Mouse (Mus musculus): ENCODE results near the gene Caml. TPM values are rescaled to one million over a fixed set of nuclear protein-coding genes. Genes with fewer than 3 reads are reported as not detected.
"Not testable (repeated sequence)": the region's sequence is repeated elsewhere in the genome, so short reads cannot be mapped to it uniquely, and the experiment has no call there.

The Caml gene
- polyA plus RNA-seq, 1 experiment from 2014 or later = 30.9 TPM

- peaks cover 17% of the 10 kb centered on the region for H3K4me1 ChIP-seq
- peak within 1 kb of the TSS; percentile 95 for H3K9ac ChIP-seq
- no peaks in the 10 kb centered on the region for H3K27me3 ChIP-seq (replicated peaks)
- peak within 1 kb of the TSS; percentile 93 for H3K4me3 ChIP-seq
- ATAC-seq (ENCODE audit: extremely low read depth, insufficient number of reproducible peaks, low FRiP score, low TSS enrichment) = peak; percentile 79
- H3K4me2 ChIP-seq = peak within 1 kb of the TSS; percentile 73
- H3K36me3 ChIP-seq = peaks cover 51% of the 10 kb centered on the region
- no peaks in the 10 kb centered on the region for H3K9me3 ChIP-seq
- 8% methylated on average over 51 of the region's 51 CpGs for WGBS
- peak within 1 kb of the TSS; percentile 65 for H3K27ac ChIP-seq (replicated peaks)
Observed at GRCm38 (mm10) chr13:55599566-55600540, 23.0 kb upstream of the Caml start, which contains the start of gene B4galt7. Gene B4galt7 (plus strand): TSS chr13:55599896.

DNA sequence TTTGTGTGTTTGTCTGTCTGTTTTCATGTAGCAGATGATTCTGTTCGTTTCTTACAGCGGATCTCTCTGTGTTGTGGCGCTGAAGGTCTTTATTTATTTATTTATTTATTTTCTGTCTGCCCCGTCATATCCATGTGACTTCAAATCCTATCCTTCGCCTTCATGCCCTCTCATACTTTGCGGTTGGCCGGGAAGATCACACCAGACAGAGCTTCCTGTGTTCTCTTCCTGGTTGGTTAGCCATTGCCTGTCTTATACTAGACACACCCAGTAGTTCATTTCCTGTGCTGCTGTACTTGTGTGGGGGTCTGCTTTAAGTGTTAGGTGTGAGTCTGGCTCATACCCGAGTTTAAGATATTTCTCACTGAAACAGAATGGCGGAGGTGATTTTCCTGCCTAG lies 22.1 kb upstream of the Caml start:
- H3K36me3 ChIP-seq = peaks cover 48% of the 10 kb centered on the region
- H3K9ac ChIP-seq = peak overlapping the region; percentile 95
- peak overlapping the region; percentile 65; the same call in 1 of the 2 replicates for H3K27ac ChIP-seq (replicated peaks)
- no peaks in the 10 kb centered on the region for H3K27me3 ChIP-seq (replicated peaks)
- peak overlapping the region; percentile 93 for H3K4me3 ChIP-seq
- H3K9me3 ChIP-seq = no peaks in the 10 kb centered on the region
- WGBS = 18% methylated on average over 9 of the region's 9 CpGs
- no peak for ATAC-seq (ENCODE audit: extremely low read depth, insufficient number of reproducible peaks, low FRiP score, low TSS enrichment)
- peaks cover 17% of the 10 kb centered on the region for H3K4me1 ChIP-seq
- H3K4me2 ChIP-seq = peak overlapping the region; percentile 73

- Histone ChIP-seq H3K27me3 (replicated peaks) (no peaks in the 10 kb centered on the region), H3K4me2 (no peak overlapping the region), H3K9ac (no peak overlapping the region), H3K36me3 (peaks cover 48% of the 10 kb centered on the region), H3K9me3 (no peaks in the 10 kb centered on the region), H3K4me1 (peaks cover 17% of the 10 kb centered on the region), H3K4me3 (no peak overlapping the region), H3K27ac (replicated peaks) (no peak overlapping the region)
- WGBS = 3% methylated on average over 3 of the region's 3 CpGs
- ATAC-seq (ENCODE audit: extremely low read depth, insufficient number of reproducible peaks, low FRiP score, low TSS enrichment) = no peak
Observed at GRCm38 (mm10) chr13:55601611-55602010, 21.2 kb upstream of the Caml start.

GRCm38 (mm10) chr13:55604606-55605005 lies 18.2 kb upstream of the Caml start:
- ATAC-seq (ENCODE audit: extremely low read depth, insufficient number of reproducible peaks, low FRiP score, low TSS enrichment) = no peak
- Histone ChIP-seq H3K4me2 (no peak overlapping the region), H3K4me3 (no peak overlapping the region), H3K4me1 (peaks cover 13% of the 10 kb centered on the region), H3K9me3 (no peaks in the 10 kb centered on the region), H3K9ac (no peak overlapping the region), H3K36me3 (peaks cover 58% of the 10 kb centered on the region), H3K27me3 (replicated peaks) (no peaks in the 10 kb centered on the region), H3K27ac (replicated peaks) (no peak overlapping the region)
- 86% methylated on average over 3 of the region's 3 CpGs for WGBS

- ATAC-seq (ENCODE audit: extremely low read depth, insufficient number of reproducible peaks, low FRiP score, low TSS enrichment) = no peak
- Histone ChIP-seq H3K4me2 (no peak overlapping the region), H3K9me3 (no peaks in the 10 kb centered on the region), H3K4me3 (no peak overlapping the region), H3K27ac (replicated peaks) (no peak overlapping the region), H3K27me3 (replicated peaks) (no peaks in the 10 kb centered on the region), H3K36me3 (peaks cover 78% of the 10 kb centered on the region), H3K9ac (no peak overlapping the region), H3K4me1 (no peaks in the 10 kb centered on the region)
- 75% methylated on average over 10 of the region's 10 CpGs for WGBS
Observed at GRCm38 (mm10) chr13:55606899-55607623, 15.7 kb upstream of the Caml start.

DNA sequence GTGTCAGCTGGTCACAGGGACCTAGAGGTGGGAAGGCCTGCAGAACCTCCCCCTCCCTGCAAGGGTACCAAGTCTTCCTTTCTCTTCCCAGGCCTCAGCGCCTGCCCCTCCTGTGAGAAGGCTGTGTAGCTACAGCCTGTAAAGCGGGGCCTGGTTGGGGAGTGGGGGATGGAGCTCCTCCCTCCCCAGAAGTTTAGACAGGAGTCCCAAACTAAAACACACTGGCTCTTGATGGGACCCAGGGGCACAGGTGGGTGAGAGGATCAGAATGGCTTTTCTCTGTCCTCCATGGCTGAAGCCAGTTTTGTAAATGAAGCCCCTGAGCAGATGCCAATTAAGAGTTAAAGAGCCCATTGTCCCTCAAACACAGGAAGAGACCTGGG lies 15.2 kb upstream of the Caml start:
- Histone ChIP-seq H3K9ac (no peak overlapping the region), H3K4me2 (no peak overlapping the region), H3K4me1 (no peaks in the 10 kb centered on the region), H3K27ac (replicated peaks) (no peak overlapping the region), H3K4me3 (no peak overlapping the region), H3K36me3 (peaks cover 79% of the 10 kb centered on the region), H3K27me3 (replicated peaks) (no peaks in the 10 kb centered on the region), H3K9me3 (no peaks in the 10 kb centered on the region)
- no peak for ATAC-seq (ENCODE audit: extremely low read depth, insufficient number of reproducible peaks, low FRiP score, low TSS enrichment)
- WGBS = 82% methylated on average over 2 of the region's 2 CpGs

- Histone ChIP-seq H3K4me3 (no peak overlapping the region), H3K4me2 (no peak overlapping the region), H3K9me3 (no peaks in the 10 kb centered on the region), H3K27ac (replicated peaks) (no peak overlapping the region), H3K27me3 (replicated peaks) (no peaks in the 10 kb centered on the region), H3K9ac (no peak overlapping the region), H3K36me3 (peaks cover 48% of the 10 kb centered on the region), H3K4me1 (no peaks in the 10 kb centered on the region)
- ATAC-seq (ENCODE audit: extremely low read depth, insufficient number of reproducible peaks, low FRiP score, low TSS enrichment) = no peak
- WGBS = 82% methylated on average over 7 of the region's 7 CpGs
Observed at GRCm38 (mm10) chr13:55611996-55612395, 10.8 kb upstream of the Caml start.

DNA sequence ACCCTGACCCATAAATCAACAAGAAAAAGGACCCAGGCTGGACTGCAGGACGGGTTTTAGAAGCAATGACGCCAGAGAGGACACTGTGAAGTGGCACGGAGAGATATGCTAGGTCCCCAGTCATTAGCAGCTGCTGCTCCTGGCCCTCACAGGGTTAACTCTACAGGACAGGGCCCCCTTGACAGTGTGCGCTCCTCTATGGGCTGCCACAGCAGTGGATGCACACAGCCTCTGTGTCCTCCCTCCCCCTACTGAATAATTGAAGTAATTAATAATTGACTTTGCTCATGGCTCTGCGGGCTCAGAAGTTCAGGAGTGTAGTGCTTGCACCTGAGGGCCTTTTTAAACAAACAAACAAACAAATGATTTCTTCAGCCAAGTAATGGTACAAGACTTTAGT lies 9.3 kb upstream of the Caml start:
- 40% methylated on average over 5 of the region's 5 CpGs for WGBS
- H3K4me1 ChIP-seq = no peaks in the 10 kb centered on the region
- H3K4me2 ChIP-seq = no peak overlapping the region
- no peak overlapping the region for H3K4me3 ChIP-seq
- no peak overlapping the region for H3K27ac ChIP-seq (replicated peaks)
- no peaks in the 10 kb centered on the region for H3K27me3 ChIP-seq (replicated peaks)
- H3K9me3 ChIP-seq = no peaks in the 10 kb centered on the region
- H3K9ac ChIP-seq = no peak overlapping the region
- ATAC-seq (ENCODE audit: extremely low read depth, insufficient number of reproducible peaks, low FRiP score, low TSS enrichment) = no peak
- peaks cover 34% of the 10 kb centered on the region for H3K36me3 ChIP-seq

GRCm38 (mm10) chr13:55619328-55619727 lies 3.5 kb upstream of the Caml start:
- H3K27me3 ChIP-seq (replicated peaks) = no peaks in the 10 kb centered on the region
- peaks cover 15% of the 10 kb centered on the region for H3K4me1 ChIP-seq
- no peaks in the 10 kb centered on the region for H3K36me3 ChIP-seq
- H3K27ac ChIP-seq (replicated peaks) = no peak overlapping the region
- no peaks in the 10 kb centered on the region for H3K9me3 ChIP-seq
- ATAC-seq (ENCODE audit: extremely low read depth, insufficient number of reproducible peaks, low FRiP score, low TSS enrichment) = no peak
- no peak overlapping the region for H3K9ac ChIP-seq
- no peak overlapping the region for H3K4me2 ChIP-seq
- H3K4me3 ChIP-seq = no peak overlapping the region
- 77% methylated on average over 4 of the region's 4 CpGs for WGBS

DNA sequence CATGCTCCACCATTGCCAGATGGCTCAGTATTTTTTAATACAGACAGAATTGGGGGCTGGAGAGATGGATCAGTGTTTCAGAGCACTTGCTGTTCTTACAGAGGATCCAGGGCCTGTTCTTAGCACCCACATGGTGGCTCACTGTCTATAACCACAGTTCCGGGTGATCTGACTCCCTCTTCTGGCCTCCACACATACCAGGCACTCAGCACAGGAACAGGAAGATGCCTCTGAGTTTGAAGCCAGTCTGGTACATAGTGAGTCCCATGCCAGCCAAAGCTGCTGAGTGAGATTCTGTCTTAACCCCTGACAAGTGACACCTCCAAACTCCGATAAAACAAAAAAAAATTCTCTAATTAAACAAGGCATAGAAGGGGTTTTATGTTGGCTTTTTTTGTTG lies 2.5 kb upstream of the Caml start:
- no peak overlapping the region for H3K4me2 ChIP-seq
- H3K9ac ChIP-seq = no peak overlapping the region
- no peaks in the 10 kb centered on the region for H3K27me3 ChIP-seq (replicated peaks)
- H3K4me3 ChIP-seq = no peak overlapping the region
- 0 out of 2 replicates have a peak overlapping the region, but pooled peaks have one; percentile 20 for H3K27ac ChIP-seq (replicated peaks)
- H3K9me3 ChIP-seq = no peaks in the 10 kb centered on the region
- H3K4me1 ChIP-seq = peaks cover 22% of the 10 kb centered on the region
- no peak for ATAC-seq (ENCODE audit: extremely low read depth, insufficient number of reproducible peaks, low FRiP score, low TSS enrichment)
- 74% methylated on average over 2 of the region's 2 CpGs for WGBS
- H3K36me3 ChIP-seq = peaks cover 8% of the 10 kb centered on the region

DNA sequence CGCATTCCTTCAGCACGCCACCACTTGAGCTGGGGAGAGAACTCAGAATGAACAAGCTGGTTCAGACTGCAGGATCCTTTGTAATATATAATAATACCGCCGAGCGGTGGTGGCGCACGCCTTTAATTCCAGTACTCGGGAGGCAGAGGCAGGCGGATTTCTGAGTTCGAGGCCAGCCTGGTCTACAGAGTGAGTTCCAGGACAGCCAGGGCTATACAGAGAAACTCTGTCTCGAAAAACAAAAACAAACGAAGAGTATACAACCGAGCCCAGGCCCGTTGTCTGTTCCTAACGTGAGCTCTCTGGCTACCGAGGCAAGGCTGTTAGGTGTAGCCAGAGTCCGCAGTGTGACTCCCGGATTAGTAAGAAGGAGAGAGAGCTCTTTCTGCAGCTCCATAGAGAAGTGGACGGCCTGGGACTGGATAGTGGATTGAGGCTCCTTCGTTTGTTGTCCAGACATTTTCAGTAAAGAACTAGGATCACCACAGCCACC lies 603 bp upstream of the Caml start:
- H3K9me3 ChIP-seq; H3K27me3 ChIP-seq (replicated peaks); ATAC-seq (ENCODE audit: extremely low read depth, insufficient number of reproducible peaks, low FRiP score, low TSS enrichment): not testable (repeated sequence)
- 17% methylated on average over 20 of the region's 20 CpGs for WGBS
- peak overlapping the region; percentile 94 for H3K9ac ChIP-seq
- peak overlapping the region; percentile 83 for H3K4me2 ChIP-seq
- peak overlapping the region; percentile 88 for H3K27ac ChIP-seq (replicated peaks)
- peaks cover 22% of the 10 kb centered on the region for H3K4me1 ChIP-seq
- peaks cover 27% of the 10 kb centered on the region for H3K36me3 ChIP-seq
- H3K4me3 ChIP-seq = peak overlapping the region; percentile 91

Measured in heart, embryonic 13.5 days (tissue).